Mouse (Mus musculus): ENCODE results near the gene Calr.

Gene Calr

GRCm38 (mm10) chr8:84815547-84815946, 31.2 kb downstream of the Calr start:
- peak; percentile 97 to 99 for DNase-seq (ENCODE audit: low spot score in 2 of 2)

- no peak for DNase-seq (ENCODE audit: low spot score in 2 of 2)
Observed at GRCm38 (mm10) chr8:84814555-84815441, 31.9 kb downstream of the Calr start.

GRCm38 (mm10) chr8:84814240-84814554, 32.5 kb downstream of the Calr start:
- DNase-seq (ENCODE audit: low spot score in 2 of 2): no peak

- no peak for DNase-seq (ENCODE audit: low spot score in 2 of 2)
Observed at GRCm38 (mm10) chr8:84813830-84814229, 32.9 kb downstream of the Calr start.

GRCm38 (mm10) chr8:84813059-84813458, 33.7 kb downstream of the Calr start:
- peak in 1 of 2 experiments; percentile 81 for DNase-seq (ENCODE audit: low spot score in 2 of 2)

- no peak for DNase-seq (ENCODE audit: low spot score in 2 of 2)
Observed at GRCm38 (mm10) chr8:84811303-84811702, 35.4 kb downstream of the Calr start.

GRCm38 (mm10) chr8:84810896-84811295, 35.8 kb downstream of the Calr start:
- peak; percentile 98 for DNase-seq (ENCODE audit: low spot score in 2 of 2)

GRCm38 (mm10) chr8:84809941-84810280, 36.8 kb downstream of the Calr start:
- DNase-seq (ENCODE audit: low spot score in 2 of 2): no peak

- DNase-seq (ENCODE audit: low spot score in 2 of 2): no peak
Observed at GRCm38 (mm10) chr8:84809109-84809940, 37.4 kb downstream of the Calr start.

- no peak for DNase-seq (ENCODE audit: low spot score in 2 of 2)
Observed at GRCm38 (mm10) chr8:84806031-84806430, 40.7 kb downstream of the Calr start.

GRCm38 (mm10) chr8:84799999-84800831, 46.5 kb downstream of the Calr start, which contains the start of gene Nfix:
Gene Nfix (minus strand): TSS chr8:84800344.
- DNase-seq (ENCODE audit: low spot score in 2 of 2): no peak

GRCm38 (mm10) chr8:84799136-84799931, 47.4 kb downstream of the Calr start:
- no peak for DNase-seq (ENCODE audit: low spot score in 2 of 2)

- DNase-seq (ENCODE audit: low spot score in 2 of 2): no peak
Observed at GRCm38 (mm10) chr8:84798446-84799135, 48.1 kb downstream of the Calr start.

GRCm38 (mm10) chr8:84797971-84798370, 48.8 kb downstream of the Calr start:
- DNase-seq (ENCODE audit: low spot score in 2 of 2): no peak

GRCm38 (mm10) chr8:84797256-84797797, 49.4 kb downstream of the Calr start:
- no peak for DNase-seq (ENCODE audit: low spot score in 2 of 2)

GRCm38 (mm10) chr8:84794486-84794885, 52.2 kb downstream of the Calr start:
- DNase-seq (ENCODE audit: low spot score in 2 of 2): no peak

- no peak for DNase-seq (ENCODE audit: low spot score in 2 of 2)
Observed at GRCm38 (mm10) chr8:84793791-84794485, 52.8 kb downstream of the Calr start.

- no peak for DNase-seq (ENCODE audit: low spot score in 2 of 2)
Observed at GRCm38 (mm10) chr8:84793134-84793533, 53.6 kb downstream of the Calr start.

- no peak for DNase-seq (ENCODE audit: low spot score in 2 of 2)
Observed at GRCm38 (mm10) chr8:84792429-84792947, 54.2 kb downstream of the Calr start.

Measured in frontal cortex, postnatal 25 days (tissue).